Mouse (Mus musculus) neural tube, embryonic 15.5 days (tissue): ENCODE results near the gene Scd1. TPM values are rescaled to one million over a fixed set of nuclear protein-coding genes. Genes with fewer than 3 reads are reported as not detected.
A peak's percentile ranks its signal among the peaks of the same experiment; 100 is the strongest.

Source experiments
- ATAC-seq: fragments of 200-750 bp; cut with Nextera tagmentation; 2 replicates; pipeline ENCODE4 v1.8.0; 2017; ENCODE audit warnings: mild to moderate bottlenecking, moderate TSS enrichment, moderate library complexity; ENCODE audit not compliant: low FRiP score
- H3K27ac ChIP-seq: fragments of 300-500 bp; sonication (generic); replicated peaks from 2 replicates; pipeline ENCODE4 v1.5.1; 2015; ENCODE audit warnings: mild to moderate bottlenecking, inconsistent platforms
- H3K27me3 ChIP-seq: fragments of 300-500 bp; sonication (generic); replicated peaks from 2 replicates; pipeline ENCODE4 v1.6.1; 2015; ENCODE audit warnings: inconsistent platforms
- H3K36me3 ChIP-seq: fragments of 300-500 bp; sonication (generic); 2 replicates; pipeline ENCODE4 v1.6.1; 2015; ENCODE audit warnings: inconsistent platforms
- H3K4me1 ChIP-seq: fragments of 300-500 bp; sonication (generic); 2 replicates; pipeline ENCODE4 v1.6.1; 2015; ENCODE audit warnings: inconsistent platforms
- H3K4me2 ChIP-seq: fragments of 300-500 bp; sonication (generic); 2 replicates; pipeline ENCODE4 v1.6.1; 2015; ENCODE audit warnings: inconsistent platforms, mild to moderate bottlenecking, moderate library complexity
- H3K4me3 ChIP-seq: fragments of 300-500 bp; sonication (generic); replicated peaks from 2 replicates; pipeline ENCODE4 v1.5.1; 2015; ENCODE audit warnings: mild to moderate bottlenecking, inconsistent platforms
- H3K9ac ChIP-seq: fragments of 300-500 bp; sonication (generic); replicated peaks from 2 replicates; pipeline ENCODE4 v1.6.1; 2015; ENCODE audit warnings: mild to moderate bottlenecking, inconsistent platforms
- H3K9me3 ChIP-seq: fragments of 300-500 bp; sonication (generic); replicated peaks from 2 replicates; pipeline ENCODE4 v1.6.1; 2016; ENCODE audit warnings: inconsistent platforms
- WGBS: fragments of 180-500 bp; shearing (Covaris S2); methylation state at CpG from one replicate; pipeline ENCODE4 v1.1.7; 2015; ENCODE audit warnings: mixed read lengths; 5-methylcytosine and 5-hydroxymethylcytosine counted together
- polyA plus RNA-seq: library from polyadenylated mRNA; unstranded; fragments of >200 nt; fragmentation: Nextera tagmentation; extraction: Ambion mirVana; gene quantifications from 2 replicates; pipeline ENCODE4 v1.2.1, GENCODE M21; 2015

The Scd1 gene
- polyA plus RNA-seq, result 7.5 and 8.5 TPM in 2 replicates

DNA sequence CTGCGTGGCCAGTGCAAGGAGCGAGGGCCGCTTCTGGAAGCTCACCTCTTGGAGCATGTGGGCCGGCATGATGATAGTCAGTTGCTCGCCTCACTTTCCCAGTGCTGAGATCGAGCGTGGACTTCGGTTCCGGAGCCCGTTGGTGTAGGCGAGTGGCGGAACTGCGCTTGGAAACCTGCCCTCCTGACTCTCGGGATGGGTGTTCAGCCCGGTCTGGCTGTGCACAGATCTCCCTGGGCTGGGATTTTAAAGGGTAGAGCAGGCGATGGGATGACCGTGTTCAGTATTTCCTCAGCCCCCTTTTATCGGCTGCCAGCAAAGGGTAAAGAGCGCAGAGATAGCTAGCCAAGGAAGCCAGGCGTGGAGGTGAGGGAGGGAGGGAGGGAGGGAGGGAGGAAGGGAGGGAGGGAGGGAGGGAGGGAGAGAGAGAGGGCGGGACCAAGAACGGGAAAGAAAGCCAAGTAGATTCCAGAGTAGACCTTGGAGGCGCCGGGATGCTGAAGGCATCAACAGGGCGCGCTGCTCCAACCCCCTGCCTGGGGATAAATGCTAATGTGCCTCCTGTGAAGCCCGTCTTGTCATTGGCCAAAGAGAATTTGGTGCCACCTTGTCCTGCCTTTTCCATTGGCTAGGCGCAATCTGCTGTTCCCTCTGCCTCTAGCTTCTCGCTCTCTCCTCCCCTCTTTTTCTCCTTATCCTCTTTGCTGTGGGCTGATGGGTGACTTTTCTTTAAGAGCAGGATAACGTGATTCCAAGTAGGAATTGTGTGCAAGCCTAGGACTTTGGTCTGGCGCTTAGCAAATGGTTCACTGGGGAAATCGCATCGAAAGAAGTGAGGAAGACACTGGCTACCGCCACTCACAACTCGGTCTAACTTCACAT lies at the start of gene Scd1:
TSS of gene Scd1 (minus strand) at position 539 of the 882 bp plus-strand sequence.
- Histone ChIP-seq H3K4me1 (peaks cover 35% of the 10 kb centered on the region), H3K4me2 (peak within 1 kb of the TSS; percentile 95), H3K9me3 (no peaks in the 10 kb centered on the region), H3K4me3 (peak within 1 kb of the TSS; percentile 59), H3K27me3 (no peaks in the 10 kb centered on the region), H3K9ac (peak within 1 kb of the TSS; percentile 60), H3K36me3 (0 out of 2 replicates have a peak, but pooled peaks cover 4% of the 10 kb centered on the region), H3K27ac (peak within 1 kb of the TSS; percentile 85)
- peak; percentile 97 for ATAC-seq
- WGBS, result under 1% methylated on average over 32 of the region's 35 CpGs

DNA sequence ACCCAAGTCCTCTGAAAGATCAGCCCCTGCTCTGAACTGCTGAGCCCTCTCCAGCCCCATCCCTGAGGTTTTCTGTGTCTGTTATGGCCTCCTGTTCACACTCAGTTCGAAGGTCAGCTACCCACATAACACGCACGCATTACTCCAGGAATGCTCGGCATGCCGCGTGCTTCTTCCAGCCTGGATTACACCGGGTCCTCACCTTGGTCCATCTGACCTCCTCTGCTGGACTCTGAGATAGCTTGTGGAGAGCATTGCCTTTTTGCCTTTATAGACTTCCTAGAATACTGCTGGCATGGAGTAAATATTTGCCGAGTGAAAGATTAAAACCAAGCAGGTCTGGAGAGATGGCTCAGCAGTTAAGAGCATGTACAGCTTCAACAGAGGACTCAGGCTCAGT lies 47.7 kb upstream of the Scd1 start:
- H3K4me2 ChIP-seq, result no peak overlapping the region
- H3K36me3 ChIP-seq, result no peaks in the 10 kb centered on the region
- no peak overlapping the region for H3K9ac ChIP-seq
- no peaks in the 10 kb centered on the region for H3K27me3 ChIP-seq
- H3K4me1 ChIP-seq, result no peaks in the 10 kb centered on the region
- ATAC-seq, result no peak
- 93% methylated on average over 8 of the region's 8 CpGs for WGBS
- H3K4me3 ChIP-seq, result no peak overlapping the region
- no peaks in the 10 kb centered on the region for H3K9me3 ChIP-seq
- no peak overlapping the region for H3K27ac ChIP-seq

DNA sequence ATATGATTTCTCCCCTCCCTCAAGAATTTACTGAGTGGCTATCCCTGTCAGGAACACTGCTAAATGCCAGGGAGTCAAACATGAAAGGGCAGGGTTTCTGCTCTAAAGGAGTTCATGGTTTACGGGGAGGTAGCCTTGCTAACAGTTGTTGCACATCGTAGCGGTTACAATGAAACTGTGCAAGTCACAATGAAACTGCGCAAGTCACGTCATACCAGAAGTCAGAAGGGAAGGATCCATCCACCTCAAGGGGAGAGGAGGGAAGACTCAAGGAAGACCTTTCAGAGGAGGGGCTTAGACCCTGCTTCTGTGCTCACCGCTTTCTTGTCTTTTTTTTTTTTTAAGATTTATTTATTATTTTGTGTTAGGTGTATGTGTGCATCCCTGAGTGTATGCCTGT lies 47.2 kb upstream of the Scd1 start:
- no peaks in the 10 kb centered on the region for H3K9me3 ChIP-seq
- no peaks in the 10 kb centered on the region for H3K4me1 ChIP-seq
- H3K27me3 ChIP-seq, result no peaks in the 10 kb centered on the region
- 90% methylated on average over 6 of the region's 6 CpGs for WGBS
- no peak overlapping the region for H3K27ac ChIP-seq
- no peak overlapping the region for H3K9ac ChIP-seq
- ATAC-seq, result no peak
- no peaks in the 10 kb centered on the region for H3K36me3 ChIP-seq
- H3K4me3 ChIP-seq, result no peak overlapping the region
- H3K4me2 ChIP-seq, result no peak overlapping the region

DNA sequence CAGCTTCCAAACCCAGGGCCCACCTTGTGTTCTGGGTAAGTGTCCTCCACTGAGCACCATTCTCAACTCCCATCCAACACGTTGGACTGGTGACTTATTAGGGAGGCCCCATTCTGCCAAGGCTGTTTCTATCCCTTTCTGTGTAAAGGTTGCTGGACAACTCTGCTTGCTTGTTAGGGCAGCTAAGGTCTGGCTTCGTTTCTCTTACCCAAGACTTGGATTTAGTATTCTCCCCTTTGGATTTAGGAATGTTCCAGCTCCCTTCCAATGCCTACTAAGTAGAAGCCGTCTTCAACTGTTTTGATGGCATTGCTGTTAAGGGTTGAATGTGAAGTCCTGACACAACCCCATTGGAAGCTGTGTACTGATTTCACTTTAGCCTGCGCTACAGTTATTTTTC lies 40.2 kb upstream of the Scd1 start:
- 85% methylated on average over 4 of the region's 4 CpGs for WGBS
- no peak for ATAC-seq
- H3K4me3 ChIP-seq, result no peak overlapping the region
- H3K27me3 ChIP-seq, result no peaks in the 10 kb centered on the region
- no peak overlapping the region for H3K4me2 ChIP-seq
- H3K36me3 ChIP-seq, result no peaks in the 10 kb centered on the region
- H3K4me1 ChIP-seq, result no peaks in the 10 kb centered on the region
- no peaks in the 10 kb centered on the region for H3K9me3 ChIP-seq
- no peak overlapping the region for H3K27ac ChIP-seq
- no peak overlapping the region for H3K9ac ChIP-seq

GRCm38 (mm10) chr19:44445755-44446154 lies 38.1 kb upstream of the Scd1 start:
- Histone ChIP-seq H3K9ac (no peak overlapping the region), H3K4me2 (no peak overlapping the region), H3K4me1 (no peaks in the 10 kb centered on the region), H3K27ac (no peak overlapping the region), H3K9me3 (no peaks in the 10 kb centered on the region), H3K27me3 (no peaks in the 10 kb centered on the region), H3K4me3 (no peak overlapping the region), H3K36me3 (no peaks in the 10 kb centered on the region)
- no peak for ATAC-seq
- 91% methylated on average over 3 of the region's 3 CpGs for WGBS

DNA sequence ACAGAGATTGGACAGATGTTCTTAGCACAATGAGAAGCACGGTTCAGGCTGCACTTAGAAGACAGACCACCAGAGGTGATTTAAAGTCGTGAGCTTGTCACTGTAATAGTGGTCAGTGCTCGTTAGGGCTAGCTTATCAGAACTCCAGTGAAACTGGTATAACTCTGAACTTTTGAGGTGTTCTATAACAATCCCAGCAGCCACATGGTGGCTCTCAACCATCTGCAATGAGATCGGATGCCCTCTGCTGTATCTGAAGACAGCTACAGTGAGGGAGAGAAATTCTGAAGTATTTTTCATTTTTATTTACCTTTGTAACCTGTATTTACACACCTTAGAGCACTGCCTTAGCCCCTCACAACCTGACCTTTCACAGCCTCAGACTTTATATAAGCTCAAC lies 31.6 kb upstream of the Scd1 start:
- H3K4me3 ChIP-seq, result no peak overlapping the region
- H3K4me1 ChIP-seq, result no peaks in the 10 kb centered on the region
- H3K9ac ChIP-seq, result no peak overlapping the region
- H3K4me2 ChIP-seq, result no peak overlapping the region
- 39% methylated on average over 4 of the region's 4 CpGs for WGBS
- H3K27ac ChIP-seq, result no peak overlapping the region
- no peaks in the 10 kb centered on the region for H3K27me3 ChIP-seq
- no peak for ATAC-seq
- no peaks in the 10 kb centered on the region for H3K9me3 ChIP-seq
- H3K36me3 ChIP-seq, result no peaks in the 10 kb centered on the region

DNA sequence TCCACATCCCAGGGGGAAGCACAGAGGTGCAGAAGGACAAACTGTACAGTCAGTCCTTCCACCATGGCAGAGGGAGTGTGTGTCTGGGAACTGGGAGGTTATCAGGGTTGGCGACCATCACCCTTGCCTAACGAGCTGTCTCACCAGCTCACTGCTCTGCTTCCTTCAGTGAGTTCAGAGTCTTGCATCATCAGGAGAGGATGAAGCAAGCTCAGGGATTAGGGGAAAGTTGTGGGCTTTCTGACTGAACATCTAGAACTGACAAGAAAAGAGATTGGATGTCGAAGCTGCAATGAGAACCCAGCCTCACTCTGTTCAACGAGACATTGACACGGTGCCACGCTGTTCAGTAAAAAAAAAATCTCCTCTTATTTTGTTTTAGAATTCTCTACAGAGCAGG lies 30.3 kb upstream of the Scd1 start:
- no peak overlapping the region for H3K9ac ChIP-seq
- no peaks in the 10 kb centered on the region for H3K27me3 ChIP-seq
- no peak for ATAC-seq
- 67% methylated on average over 6 of the region's 6 CpGs for WGBS
- H3K4me1 ChIP-seq, result no peaks in the 10 kb centered on the region
- no peak overlapping the region for H3K4me2 ChIP-seq
- no peaks in the 10 kb centered on the region for H3K36me3 ChIP-seq
- H3K27ac ChIP-seq, result no peak overlapping the region
- H3K9me3 ChIP-seq, result no peaks in the 10 kb centered on the region
- H3K4me3 ChIP-seq, result no peak overlapping the region

GRCm38 (mm10) chr19:44432084-44432483 lies 24.4 kb upstream of the Scd1 start:
- no peaks in the 10 kb centered on the region for H3K4me1 ChIP-seq

DNA sequence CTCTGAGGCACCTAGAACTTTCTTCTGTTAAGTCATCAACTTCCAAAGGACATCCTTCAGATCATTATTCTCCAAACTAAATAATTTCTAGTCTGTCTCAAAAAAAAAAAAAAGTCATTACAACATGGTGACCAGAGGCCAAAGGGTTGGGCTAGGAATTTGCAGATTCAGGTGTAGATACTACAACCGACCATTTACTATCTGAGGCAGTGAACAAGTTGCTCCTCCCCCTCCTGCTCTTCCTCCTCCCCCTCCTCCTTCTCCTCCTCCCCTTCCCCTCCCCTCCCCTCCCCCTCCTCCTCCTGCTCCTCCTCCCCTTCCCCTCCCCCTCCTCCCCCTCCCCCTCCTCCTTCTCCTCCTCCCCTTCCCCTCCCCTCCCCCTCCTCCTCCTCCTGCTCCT lies 20.0 kb upstream of the Scd1 start:
- no peak for ATAC-seq
- no peak overlapping the region for H3K4me3 ChIP-seq
- no peak overlapping the region for H3K9ac ChIP-seq
- H3K27ac ChIP-seq, result no peak overlapping the region
- H3K9me3 ChIP-seq, result no peaks in the 10 kb centered on the region
- H3K27me3 ChIP-seq, result no peaks in the 10 kb centered on the region
- no peaks in the 10 kb centered on the region for H3K36me3 ChIP-seq
- no peak overlapping the region for H3K4me2 ChIP-seq
- no peaks in the 10 kb centered on the region for H3K4me1 ChIP-seq
- WGBS, result 81% methylated on average over 1 of the region's 1 CpGs

More at GRCm38 (mm10) chr19:44432084-44432483, 24.4 kb upstream of the Scd1 start:
- no peaks in the 10 kb centered on the region for H3K9me3 ChIP-seq
- H3K36me3 ChIP-seq, result no peaks in the 10 kb centered on the region
- WGBS, result 86% methylated on average over 5 of the region's 5 CpGs
- no peak overlapping the region for H3K4me2 ChIP-seq
- no peak overlapping the region for H3K27ac ChIP-seq
- ATAC-seq, result no peak
- H3K9ac ChIP-seq, result no peak overlapping the region
- no peak overlapping the region for H3K4me3 ChIP-seq
- no peaks in the 10 kb centered on the region for H3K27me3 ChIP-seq

DNA sequence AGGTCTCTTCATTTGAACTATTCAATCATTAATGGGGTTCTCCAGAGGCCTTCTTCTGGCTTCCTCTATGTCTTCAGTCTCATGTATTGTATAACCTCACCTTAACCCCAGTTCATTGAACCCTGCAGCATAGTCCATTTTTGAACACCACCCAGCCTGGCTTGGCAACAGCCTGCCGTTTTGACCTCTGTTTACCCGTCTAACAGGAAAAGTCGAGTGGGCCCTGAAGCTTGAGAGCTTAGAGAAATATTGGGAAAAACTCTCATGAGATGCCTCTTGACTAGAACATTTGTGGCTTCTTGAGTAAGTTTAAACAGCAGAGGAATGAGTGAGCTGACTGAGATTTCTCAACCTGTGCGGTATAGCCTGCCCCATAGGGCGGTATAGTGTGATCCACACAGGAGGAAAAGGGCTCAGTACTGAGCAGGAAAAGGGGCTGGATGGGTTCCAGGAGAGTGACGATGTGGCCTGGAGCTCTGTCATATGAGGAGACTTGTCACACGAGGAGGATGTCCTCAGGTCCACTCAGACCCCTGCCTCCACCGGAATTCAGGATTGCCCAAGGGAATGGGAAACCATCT lies 14.5 kb upstream of the Scd1 start:
- Histone ChIP-seq H3K4me1 (0 out of 2 replicates have a peak, but pooled peaks cover 2% of the 10 kb centered on the region), H3K9ac (no peak overlapping the region), H3K36me3 (no peaks in the 10 kb centered on the region), H3K9me3 (no peaks in the 10 kb centered on the region), H3K4me3 (no peak overlapping the region), H3K27me3 (0 out of 2 replicates have a peak, but pooled peaks cover 3% of the 10 kb centered on the region), H3K27ac (no peak overlapping the region), H3K4me2 (no peak overlapping the region)
- ATAC-seq, result no peak
- 86% methylated on average over 8 of the region's 8 CpGs for WGBS

DNA sequence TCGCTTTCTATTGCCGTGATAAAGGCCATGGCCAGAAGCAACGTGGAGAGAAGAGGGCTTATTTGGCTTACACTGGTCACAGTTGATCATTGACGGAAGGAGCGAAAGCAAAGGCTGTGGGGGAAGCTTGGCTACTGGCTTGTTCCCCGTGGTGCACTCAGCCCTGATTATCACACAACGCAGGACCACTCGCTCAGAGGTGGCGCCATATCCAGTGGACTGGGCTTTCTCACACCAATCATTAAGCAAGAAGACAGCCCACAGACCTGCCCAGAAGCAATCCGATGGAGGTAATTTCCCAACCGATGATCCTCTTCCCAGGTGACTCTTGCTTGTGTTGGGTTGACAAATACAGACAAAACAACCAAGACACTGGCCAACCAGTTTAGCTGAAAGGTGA lies 11.9 kb upstream of the Scd1 start:
- no peak overlapping the region for H3K9ac ChIP-seq
- H3K36me3 ChIP-seq, result no peaks in the 10 kb centered on the region
- 56% methylated on average over 11 of the region's 11 CpGs for WGBS
- no peak overlapping the region for H3K4me2 ChIP-seq
- H3K27me3 ChIP-seq, result 0 out of 2 replicates have a peak, but pooled peaks cover 3% of the 10 kb centered on the region
- H3K9me3 ChIP-seq, result no peaks in the 10 kb centered on the region
- no peak overlapping the region for H3K27ac ChIP-seq
- 0 out of 2 replicates have a peak, but pooled peaks cover 2% of the 10 kb centered on the region for H3K4me1 ChIP-seq
- H3K4me3 ChIP-seq, result no peak overlapping the region
- no peak for ATAC-seq

GRCm38 (mm10) chr19:44418945-44419344 lies 11.3 kb upstream of the Scd1 start:
- Histone ChIP-seq H3K27ac (no peak overlapping the region), H3K9me3 (no peaks in the 10 kb centered on the region), H3K4me2 (no peak overlapping the region), H3K36me3 (no peaks in the 10 kb centered on the region), H3K9ac (no peak overlapping the region), H3K4me1 (0 out of 2 replicates have a peak, but pooled peaks cover 2% of the 10 kb centered on the region), H3K4me3 (no peak overlapping the region), H3K27me3 (0 out of 2 replicates have a peak, but pooled peaks cover 3% of the 10 kb centered on the region)
- 17% methylated on average over 4 of the region's 4 CpGs for WGBS
- ATAC-seq, result no peak
